Mouse (Mus musculus): Measurements from ENCODE around the gene Pkp2. TPM values are rescaled to one million over a fixed set of nuclear protein-coding genes. Genes with fewer than 3 reads are reported as not detected.
"Not testable (repeated sequence)": the region's sequence is repeated elsewhere in the genome, so short reads cannot be mapped to it uniquely, and the experiment has no call there.

The Pkp2 gene
- polyA plus RNA-seq (2016; fragmentation: Nextera tagmentation; extraction: Ambion mirVana) = 1.4 and 1.5 TPM in 2 replicates

DNA sequence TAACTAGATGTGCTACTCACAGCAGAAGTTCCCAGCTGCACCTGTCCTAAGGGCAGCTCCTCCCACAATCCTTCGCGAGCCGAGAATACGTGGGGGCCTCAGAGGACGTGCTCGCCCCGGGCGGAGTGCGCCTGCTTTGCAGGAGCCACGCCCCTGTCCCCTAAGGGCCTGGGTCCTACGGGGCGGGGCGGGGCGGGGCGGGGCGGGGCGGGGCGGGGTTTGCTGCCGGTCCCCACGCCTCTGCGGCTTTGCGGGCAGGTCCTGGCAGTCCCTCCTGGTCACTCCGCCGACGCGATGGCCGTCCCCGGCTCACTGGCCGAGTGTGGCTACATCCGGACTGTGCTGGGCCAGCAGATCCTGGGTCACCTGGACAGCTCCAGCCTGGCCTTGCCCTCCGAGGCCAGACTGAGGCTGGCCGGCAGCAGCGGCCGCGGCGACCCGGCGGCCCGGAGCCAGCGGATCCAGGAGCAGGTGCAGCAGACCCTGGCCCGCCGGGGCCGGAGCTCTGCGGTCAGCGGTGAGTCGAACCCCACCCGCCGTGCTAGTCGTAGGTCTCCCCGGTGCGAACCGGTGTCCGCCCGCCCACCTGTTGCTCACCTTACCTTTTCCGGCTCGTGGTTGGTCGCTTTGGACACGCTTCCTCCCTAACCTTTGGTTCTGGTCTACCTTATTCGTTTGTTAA lies at the start of gene Pkp2:
Pkp2 (plus strand) TSS at position 240 of the 682 bp plus-strand sequence.
- peaks cover 46% of the 10 kb centered on the region for H3K27me3 ChIP-seq
- peak within 1 kb of the TSS; percentile 99 for H3K4me2 ChIP-seq
- peak; percentile 85 for ATAC-seq (ENCODE audit: insufficient number of reproducible peaks, insufficient read depth, low FRiP score, low TSS enrichment, low read depth)

DNA sequence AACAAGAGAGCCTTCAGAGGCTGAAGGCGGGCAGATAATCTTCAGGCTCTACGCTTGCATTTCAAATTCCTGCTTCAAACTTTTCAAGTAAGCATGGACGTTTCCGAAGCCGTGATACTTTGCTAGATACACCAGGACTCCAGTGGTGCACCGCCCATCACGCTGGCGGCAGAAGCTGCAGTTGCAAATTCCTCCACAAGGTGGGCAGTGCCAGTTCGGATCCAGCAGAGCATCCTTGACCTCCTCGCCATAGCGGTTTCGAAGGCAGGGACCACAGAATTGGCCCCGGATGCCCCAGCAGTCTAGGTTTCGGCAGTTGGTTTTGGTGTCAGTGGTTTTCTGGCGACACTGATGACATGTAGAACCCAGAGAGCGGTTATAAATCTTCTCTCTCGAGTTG lies 15.7 kb upstream of the Pkp2 start:
- no peaks in the 10 kb centered on the region for H3K9me3 ChIP-seq
- no peak overlapping the region for H3K27ac ChIP-seq
- no peak for ATAC-seq (ENCODE audit: insufficient number of reproducible peaks, insufficient read depth, low FRiP score, low TSS enrichment, low read depth)
- no peak overlapping the region for H3K9ac ChIP-seq (replicated peaks)
- peaks cover 11% of the 10 kb centered on the region; the same call in 1 of the 2 replicates for H3K27me3 ChIP-seq
- H3K36me3 ChIP-seq = no peaks in the 10 kb centered on the region
- 65% methylated on average over 17 of the region's 17 CpGs for WGBS
- no peaks in the 10 kb centered on the region for H3K4me1 ChIP-seq (replicated peaks)
- H3K4me2 ChIP-seq = no peak overlapping the region
- H3K4me3 ChIP-seq (replicated peaks) = no peak overlapping the region

More for the DNA sequence above, at the start of gene Pkp2:
- Histone ChIP-seq H3K9me3 (no peaks in the 10 kb centered on the region), H3K36me3 (no peaks in the 10 kb centered on the region), H3K27ac (no peak within 1 kb of the TSS), H3K4me3 (replicated peaks) (peak within 1 kb of the TSS; percentile 64), H3K9ac (replicated peaks) (peak within 1 kb of the TSS; percentile 51), H3K4me1 (replicated peaks) (peaks cover 19% of the 10 kb centered on the region)
- WGBS = under 1% methylated on average over 58 of the region's 59 CpGs

DNA sequence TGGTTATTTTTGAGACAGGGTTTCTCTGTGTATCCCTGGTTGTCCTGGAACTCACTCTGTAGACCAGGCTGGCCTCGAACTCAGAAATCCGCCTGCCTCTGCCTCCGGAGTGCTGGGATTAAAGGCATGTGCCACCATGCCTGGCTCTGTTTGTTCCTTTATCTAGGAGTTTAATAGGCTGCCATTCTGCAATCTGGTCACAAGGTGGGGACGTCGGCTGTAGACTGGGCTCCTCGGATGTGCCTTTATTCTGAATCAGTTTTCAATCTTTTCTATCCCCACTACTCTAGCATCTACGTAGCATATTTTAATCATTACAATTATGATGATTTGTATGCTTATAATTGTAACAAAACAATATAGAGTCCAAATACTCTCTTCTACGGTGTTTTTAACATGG lies 11.1 kb upstream of the Pkp2 start:
- not testable (repeated sequence) for H3K9me3 ChIP-seq; H3K9ac ChIP-seq (replicated peaks); ATAC-seq (ENCODE audit: insufficient number of reproducible peaks, insufficient read depth, low FRiP score, low TSS enrichment, low read depth); H3K27ac ChIP-seq; H3K4me3 ChIP-seq (replicated peaks); H3K4me1 ChIP-seq (replicated peaks); H3K36me3 ChIP-seq; H3K4me2 ChIP-seq
- H3K27me3 ChIP-seq = peaks cover 11% of the 10 kb centered on the region; the same call in 1 of the 2 replicates
- WGBS = 45% methylated on average over 8 of the region's 8 CpGs

DNA sequence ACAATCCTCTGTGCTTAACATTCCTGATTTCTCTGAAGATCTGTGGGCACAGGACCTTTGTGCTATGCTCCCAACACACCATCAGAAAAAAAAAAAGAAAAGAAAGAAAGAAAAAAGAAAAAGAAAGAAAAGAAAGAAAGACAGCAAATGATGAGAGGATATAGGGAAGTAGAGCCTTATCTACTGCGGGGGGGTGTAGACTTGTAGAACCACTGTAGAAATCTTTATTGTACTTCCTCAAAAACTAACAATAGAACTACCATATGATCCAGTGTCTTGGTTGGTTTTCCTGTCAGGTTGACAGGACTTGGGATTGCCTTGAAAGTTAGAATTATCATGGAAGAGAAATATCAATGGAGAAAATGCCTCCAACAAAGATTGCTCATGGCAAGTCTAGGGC lies 8.5 kb upstream of the Pkp2 start:
- H3K4me2 ChIP-seq = no peak overlapping the region
- H3K4me3 ChIP-seq (replicated peaks) = no peak overlapping the region
- no peaks in the 10 kb centered on the region for H3K4me1 ChIP-seq (replicated peaks)
- no peak overlapping the region for H3K9ac ChIP-seq (replicated peaks)
- H3K36me3 ChIP-seq = no peaks in the 10 kb centered on the region
- no peak overlapping the region for H3K27ac ChIP-seq
- no peaks in the 10 kb centered on the region for H3K9me3 ChIP-seq
- 89% methylated on average over 1 of the region's 1 CpGs for WGBS
- no peak for ATAC-seq (ENCODE audit: insufficient number of reproducible peaks, insufficient read depth, low FRiP score, low TSS enrichment, low read depth)
- H3K27me3 ChIP-seq = no peaks in the 10 kb centered on the region

DNA sequence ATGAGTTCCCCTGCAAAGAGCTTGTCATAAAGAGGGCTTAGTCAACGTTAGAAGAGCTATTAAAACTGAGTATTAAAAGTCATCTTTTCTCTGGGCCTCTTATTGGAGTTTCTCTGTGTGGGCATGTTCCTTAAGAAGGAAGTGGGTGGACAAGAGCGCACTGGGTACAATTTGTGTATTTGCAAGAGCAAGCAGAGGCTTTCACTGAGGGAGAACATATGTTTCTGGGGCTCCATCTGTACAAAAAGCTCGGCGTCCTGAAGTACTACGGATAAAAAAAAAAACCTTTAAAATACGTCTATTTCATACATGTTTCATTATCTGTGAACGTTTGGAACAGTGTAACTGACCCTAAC lies 417 bp upstream of the Pkp2 start:
- no peak for ATAC-seq (ENCODE audit: insufficient number of reproducible peaks, insufficient read depth, low FRiP score, low TSS enrichment, low read depth)
- peaks cover 19% of the 10 kb centered on the region for H3K4me1 ChIP-seq (replicated peaks)
- no peaks in the 10 kb centered on the region for H3K9me3 ChIP-seq
- H3K4me3 ChIP-seq (replicated peaks) = peak overlapping the region; percentile 64
- H3K4me2 ChIP-seq = peak overlapping the region; percentile 99
- H3K27ac ChIP-seq = no peak overlapping the region
- no peak overlapping the region for H3K9ac ChIP-seq (replicated peaks)
- peaks cover 46% of the 10 kb centered on the region for H3K27me3 ChIP-seq
- no peaks in the 10 kb centered on the region for H3K36me3 ChIP-seq
- 18% methylated on average over 7 of the region's 7 CpGs for WGBS

DNA sequence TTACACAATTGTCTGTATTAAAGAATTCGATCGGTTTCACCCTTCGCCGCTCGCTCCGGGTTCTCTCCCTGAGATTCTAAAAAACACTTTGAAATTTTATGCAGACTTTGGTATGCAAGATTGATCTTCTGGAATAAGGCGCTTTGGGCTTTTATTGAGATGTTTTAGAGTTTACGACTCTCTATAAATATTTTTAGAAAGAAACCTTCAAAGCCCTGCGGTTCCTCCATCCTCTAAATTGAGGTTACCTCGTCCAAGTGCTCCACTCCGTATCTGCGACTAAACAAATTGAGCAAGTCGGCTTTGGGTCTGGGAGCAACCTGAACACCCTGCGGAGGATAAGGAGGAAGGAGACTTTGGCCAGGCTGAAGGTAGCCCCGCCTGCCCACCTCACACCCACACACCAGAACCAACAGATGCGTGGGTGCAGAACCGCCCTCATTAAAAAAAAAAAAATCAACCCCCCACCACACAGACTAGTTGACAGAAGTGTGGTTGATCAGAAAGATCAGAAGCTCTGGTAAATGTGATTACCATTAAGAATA lies 715 bp downstream of the Pkp2 start:
- Histone ChIP-seq H3K4me3 (replicated peaks) (peak overlapping the region; percentile 64), H3K27me3 (peaks cover 46% of the 10 kb centered on the region), H3K4me1 (replicated peaks) (peaks cover 19% of the 10 kb centered on the region), H3K36me3 (no peaks in the 10 kb centered on the region), H3K27ac (no peak overlapping the region), H3K9me3 (no peaks in the 10 kb centered on the region), H3K4me2 (peak overlapping the region; percentile 99), H3K9ac (replicated peaks) (no peak overlapping the region)
- WGBS = under 1% methylated on average over 17 of the region's 17 CpGs
- ATAC-seq (ENCODE audit: insufficient number of reproducible peaks, insufficient read depth, low FRiP score, low TSS enrichment, low read depth) = no peak

DNA sequence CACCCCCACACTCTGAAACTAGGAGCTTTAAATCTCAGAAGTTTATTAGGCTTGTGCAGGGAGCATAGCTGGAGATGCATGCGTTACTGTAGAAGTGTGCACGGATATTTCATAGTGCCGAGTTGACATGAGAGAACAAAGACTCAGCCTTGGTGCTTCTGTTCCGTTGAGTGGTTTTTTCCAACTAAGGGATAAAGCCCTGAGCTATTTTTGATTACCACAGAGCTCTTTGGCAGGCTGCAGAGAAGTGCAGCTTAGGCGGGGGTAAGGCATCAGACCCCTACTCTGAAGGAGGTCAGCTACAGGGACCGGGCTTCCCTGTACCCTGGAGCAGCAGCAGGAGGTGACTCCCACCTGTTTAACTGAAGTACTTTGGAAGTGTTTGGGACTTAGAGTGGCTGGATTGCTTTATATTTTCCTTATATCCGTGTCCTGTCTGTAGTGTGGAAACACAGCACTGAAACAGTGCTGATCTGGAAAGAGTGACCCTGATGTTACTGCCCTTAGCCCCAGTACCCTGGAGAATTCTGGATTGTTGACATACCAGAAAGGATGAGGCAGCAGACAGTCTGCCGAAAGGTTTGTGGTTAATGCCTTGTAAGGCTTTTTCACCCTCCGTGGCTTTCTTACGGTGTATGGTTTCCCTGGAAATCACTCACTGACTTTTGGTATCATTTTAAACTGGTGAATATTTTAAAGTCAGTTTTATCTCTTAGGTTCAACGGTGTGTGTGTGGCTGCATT lies 2.7 kb downstream of the Pkp2 start:
- Histone ChIP-seq H3K9ac (replicated peaks) (no peak overlapping the region), H3K9me3 (no peaks in the 10 kb centered on the region), H3K36me3 (no peaks in the 10 kb centered on the region), H3K27ac (no peak overlapping the region), H3K4me2 (no peak overlapping the region), H3K4me3 (replicated peaks) (no peak overlapping the region), H3K4me1 (replicated peaks) (peaks cover 19% of the 10 kb centered on the region), H3K27me3 (peaks cover 46% of the 10 kb centered on the region)
- ATAC-seq (ENCODE audit: insufficient number of reproducible peaks, insufficient read depth, low FRiP score, low TSS enrichment, low read depth) = no peak
- 27% methylated on average over 11 of the region's 11 CpGs for WGBS

DNA sequence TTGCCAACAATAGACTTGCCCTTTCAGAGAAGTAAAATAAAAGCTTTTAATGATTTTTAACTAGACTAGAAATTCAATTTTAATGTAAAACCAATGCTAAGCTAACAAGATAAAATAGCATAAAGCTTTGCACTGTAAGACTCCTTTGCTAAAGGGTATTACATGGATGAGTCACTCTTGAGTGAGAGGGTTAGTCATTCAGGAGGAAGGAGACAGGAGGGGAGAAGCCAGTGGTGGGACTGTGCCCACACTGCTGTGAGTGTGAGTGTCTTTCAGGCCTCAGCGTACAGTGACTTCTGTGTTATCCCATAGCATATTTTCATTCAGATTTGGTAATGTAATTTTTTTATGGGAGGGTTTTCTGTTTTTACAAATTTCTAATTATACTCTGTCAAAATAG lies 3.8 kb downstream of the Pkp2 start:
- Histone ChIP-seq H3K4me2 (no peak overlapping the region), H3K27me3 (peaks cover 45% of the 10 kb centered on the region), H3K27ac (no peak overlapping the region), H3K9ac (replicated peaks) (no peak overlapping the region), H3K4me3 (replicated peaks) (no peak overlapping the region), H3K36me3 (no peaks in the 10 kb centered on the region), H3K4me1 (replicated peaks) (peaks cover 19% of the 10 kb centered on the region), H3K9me3 (no peaks in the 10 kb centered on the region)
- 97% methylated on average over 1 of the region's 1 CpGs for WGBS
- no peak for ATAC-seq (ENCODE audit: insufficient number of reproducible peaks, insufficient read depth, low FRiP score, low TSS enrichment, low read depth)

DNA sequence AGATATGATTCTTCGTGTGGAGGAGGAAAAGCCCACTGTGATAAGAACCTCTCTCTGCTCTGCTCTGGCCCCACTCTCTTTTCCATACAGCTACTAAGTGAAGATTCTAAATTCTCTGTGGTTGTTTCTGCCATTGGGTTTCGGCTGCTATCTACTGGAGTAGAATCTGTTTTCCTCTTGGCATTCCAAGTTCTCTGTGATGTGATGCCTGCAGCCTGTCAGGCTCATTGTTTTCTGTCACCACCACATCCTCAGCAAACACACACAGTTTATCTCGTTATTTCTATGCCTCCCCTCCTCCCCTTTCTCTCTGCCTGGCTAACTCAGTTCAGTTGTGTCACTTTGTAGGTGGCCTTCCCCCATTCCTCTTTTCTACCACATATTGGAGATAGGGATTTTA lies 6.7 kb downstream of the Pkp2 start:
- Histone ChIP-seq H3K9ac (replicated peaks) (no peak overlapping the region), H3K27me3 (peaks cover 16% of the 10 kb centered on the region), H3K36me3 (no peaks in the 10 kb centered on the region), H3K9me3 (no peaks in the 10 kb centered on the region), H3K4me1 (replicated peaks) (peaks cover 17% of the 10 kb centered on the region), H3K27ac (no peak overlapping the region), H3K4me3 (replicated peaks) (no peak overlapping the region), H3K4me2 (no peak overlapping the region)
- 45% methylated on average over 3 of the region's 3 CpGs for WGBS
- no peak for ATAC-seq (ENCODE audit: insufficient number of reproducible peaks, insufficient read depth, low FRiP score, low TSS enrichment, low read depth)

DNA sequence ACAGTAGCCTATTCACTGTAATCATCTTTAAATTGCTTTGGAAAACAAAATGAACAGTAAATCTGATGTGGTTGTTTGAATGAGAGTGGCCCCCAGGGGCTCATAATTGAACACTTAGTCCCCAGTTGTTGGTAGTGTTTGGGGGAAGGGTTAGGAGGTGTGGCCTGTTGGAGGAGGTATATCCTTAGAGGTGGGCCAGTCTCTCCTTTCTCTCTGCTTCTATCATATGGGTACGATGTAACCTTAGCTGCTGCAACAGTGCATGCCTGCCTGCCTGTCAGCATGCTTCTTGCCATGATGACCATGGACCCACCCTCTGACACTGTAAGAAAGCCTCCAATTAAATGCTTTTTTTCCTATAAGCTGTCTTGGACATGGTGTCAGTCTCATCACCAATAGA lies 9.5 kb downstream of the Pkp2 start:
- 40% methylated on average over 1 of the region's 1 CpGs for WGBS
- Histone ChIP-seq H3K4me3 (replicated peaks) (no peak overlapping the region), H3K4me1 (replicated peaks) (peaks cover 10% of the 10 kb centered on the region), H3K4me2 (no peak overlapping the region), H3K36me3 (no peaks in the 10 kb centered on the region), H3K9me3 (no peaks in the 10 kb centered on the region), H3K27me3 (no peaks in the 10 kb centered on the region), H3K27ac (no peak overlapping the region), H3K9ac (replicated peaks) (no peak overlapping the region)
- ATAC-seq (ENCODE audit: insufficient number of reproducible peaks, insufficient read depth, low FRiP score, low TSS enrichment, low read depth) = no peak

DNA sequence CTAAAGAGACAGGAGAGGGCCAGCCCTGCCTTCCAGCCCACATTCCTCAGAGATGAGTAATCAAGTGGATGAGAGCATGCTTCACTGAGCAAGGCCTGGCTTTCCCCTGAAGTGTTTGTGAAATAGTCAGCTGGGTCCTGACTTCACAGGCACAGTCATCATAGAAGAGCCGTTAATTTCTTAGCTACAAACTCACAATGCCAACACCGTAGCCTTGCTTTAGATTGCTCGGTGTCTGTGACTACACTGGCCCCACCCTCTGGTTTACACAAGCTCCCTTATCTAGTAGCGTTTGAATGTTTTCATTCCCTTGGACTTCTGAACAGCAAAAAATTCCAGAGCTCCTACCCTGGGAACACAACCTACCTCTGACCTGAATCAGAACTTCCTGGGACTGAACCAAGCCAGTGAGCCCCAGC lies 11.4 kb downstream of the Pkp2 start:
- H3K4me2 ChIP-seq = no peak overlapping the region
- H3K27ac ChIP-seq = no peak overlapping the region
- no peaks in the 10 kb centered on the region for H3K36me3 ChIP-seq
- 49% methylated on average over 4 of the region's 4 CpGs for WGBS
- H3K27me3 ChIP-seq = no peaks in the 10 kb centered on the region
- H3K4me3 ChIP-seq (replicated peaks) = no peak overlapping the region
- ATAC-seq (ENCODE audit: insufficient number of reproducible peaks, insufficient read depth, low FRiP score, low TSS enrichment, low read depth) = peak; percentile 42; the same call in 1 of the 2 replicates
- H3K4me1 ChIP-seq (replicated peaks) = peaks cover 10% of the 10 kb centered on the region
- H3K9ac ChIP-seq (replicated peaks) = no peak overlapping the region
- H3K9me3 ChIP-seq = no peaks in the 10 kb centered on the region

All from limb, embryonic 12.5 days (tissue).